Mouse (Mus musculus): Measurements from ENCODE around the gene Paip2b.
"Not testable (repeated sequence)": the region's sequence is repeated elsewhere in the genome, so short reads cannot be mapped to it uniquely, and the experiment has no call there.

Gene Paip2b

GRCm38 (mm10) chr6:83831606-83832123 lies at the start of gene Paip2b:
Gene Paip2b, minus strand, starts transcription at chr6:83831741.
- peak; percentile 99 for DNase-seq (ENCODE audit: extremely low spot score, low read depth, low spot score)

- DNase-seq (ENCODE audit: extremely low spot score, low read depth, low spot score) = peak; percentile 54
These were observed 48.3 kb upstream of the Paip2b start for GRCm38 (mm10) chr6:83879815-83880214.

DNA sequence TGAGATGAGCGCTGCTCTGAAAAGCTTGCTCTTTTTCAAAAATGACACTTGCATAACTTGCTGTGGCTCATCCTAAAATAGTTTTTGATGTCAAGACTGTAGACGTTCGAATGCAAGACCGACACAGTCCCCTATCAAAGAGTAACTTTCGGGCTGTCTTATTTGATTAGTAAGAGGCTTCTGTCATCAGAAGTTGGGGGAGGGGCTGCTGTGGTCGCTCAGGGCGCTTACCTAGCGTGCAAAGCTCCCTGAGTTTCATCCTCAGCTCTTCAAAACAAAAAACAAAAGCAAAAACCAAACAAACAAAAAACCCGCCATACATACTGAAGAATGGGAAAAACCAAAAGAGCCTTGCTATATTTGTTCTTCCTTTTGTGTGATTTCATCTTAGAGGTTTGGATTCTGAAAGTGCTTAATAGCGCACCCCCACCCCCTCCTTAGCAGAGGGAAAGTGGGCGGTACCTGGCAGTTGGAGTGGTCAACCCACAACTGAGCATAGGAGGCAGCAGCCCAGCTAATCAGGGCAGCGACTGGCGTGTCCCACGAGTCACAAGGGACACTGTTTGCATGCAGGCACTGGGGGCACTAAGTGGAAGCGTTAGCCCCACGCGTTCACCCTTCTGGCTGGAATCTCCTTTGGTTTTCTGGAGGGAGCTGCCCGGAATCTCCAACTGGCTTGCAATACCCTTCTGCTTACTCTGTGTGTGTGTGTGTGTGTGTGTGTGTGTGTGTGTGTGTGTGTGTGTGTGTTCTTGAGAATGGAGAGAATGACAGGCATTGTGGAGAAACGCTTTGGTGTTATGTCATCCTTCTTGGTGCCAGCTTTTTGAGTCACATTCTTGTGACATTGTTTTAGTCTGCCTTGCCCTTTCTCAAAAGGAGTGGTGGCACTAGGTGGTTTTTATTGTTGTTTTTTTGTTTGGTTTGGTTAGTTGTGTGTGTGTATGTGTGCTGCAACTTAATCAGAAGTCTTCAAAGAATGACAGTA lies 36.4 kb upstream of the Paip2b start:
- no peak for DNase-seq (ENCODE audit: extremely low spot score, low read depth, low spot score)

GRCm38 (mm10) chr6:83866954-83867597 lies 35.5 kb upstream of the Paip2b start, which contains the start of gene Zfp638:
Gene Zfp638, plus strand, starts transcription at chr6:83867109.
- peak; percentile 42 for DNase-seq (ENCODE audit: extremely low spot score, low read depth, low spot score)

- peak; percentile 26 for DNase-seq (ENCODE audit: extremely low spot score, low read depth, low spot score)
These were observed 34.9 kb upstream of the Paip2b start for GRCm38 (mm10) chr6:83866423-83866822.

GRCm38 (mm10) chr6:83863538-83863937 lies 32.0 kb upstream of the Paip2b start:
- DNase-seq (ENCODE audit: extremely low spot score, low read depth, low spot score) = no peak

DNA sequence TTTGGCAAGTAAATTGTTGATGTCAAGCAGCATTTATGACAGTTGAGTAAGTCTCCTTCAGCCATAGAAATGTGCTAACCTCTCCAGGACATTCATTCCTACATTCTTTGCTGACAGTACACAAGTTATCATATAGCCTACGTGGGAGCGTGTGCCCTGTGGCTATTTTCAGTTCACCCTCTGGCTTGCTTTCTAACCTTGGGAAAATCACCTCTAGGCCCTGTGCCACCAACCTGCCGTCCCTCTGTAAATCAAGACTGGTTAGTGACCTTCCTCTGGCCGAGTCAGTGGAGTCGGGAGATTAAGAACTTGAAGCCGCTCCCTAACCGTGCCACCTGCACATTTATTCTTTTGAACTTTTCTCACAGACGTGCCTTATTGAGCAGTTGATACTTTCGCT lies 28.5 kb upstream of the Paip2b start:
- DNase-seq (ENCODE audit: extremely low spot score, low read depth, low spot score) = no peak

- no peak for DNase-seq (ENCODE audit: extremely low spot score, low read depth, low spot score)
These were observed 25.9 kb upstream of the Paip2b start for GRCm38 (mm10) chr6:83857476-83857875.

- no peak for DNase-seq (ENCODE audit: extremely low spot score, low read depth, low spot score)
These were observed 17.9 kb upstream of the Paip2b start for GRCm38 (mm10) chr6:83849446-83849845.

DNA sequence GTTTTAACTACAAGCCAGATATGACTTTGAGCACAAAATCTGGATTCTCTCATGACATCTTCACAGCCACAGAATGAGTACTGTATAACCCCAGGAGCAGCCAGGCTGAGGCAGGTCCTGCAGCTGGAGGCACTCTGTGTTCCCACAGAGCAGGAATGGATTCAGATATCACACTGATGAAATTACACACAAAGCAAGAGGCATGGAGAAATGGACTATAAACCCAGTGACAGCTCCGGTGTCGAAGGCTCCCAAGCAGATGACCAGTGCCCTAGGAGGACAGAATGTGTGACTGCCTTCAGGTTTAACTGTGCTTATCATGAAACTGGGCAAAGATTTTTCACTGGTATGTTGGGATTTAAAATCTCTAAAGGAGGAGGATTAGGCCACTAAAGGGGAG lies 14.6 kb upstream of the Paip2b start:
- no peak for DNase-seq (ENCODE audit: extremely low spot score, low read depth, low spot score)

- DNase-seq (ENCODE audit: extremely low spot score, low read depth, low spot score) = no peak
These were observed 13.4 kb upstream of the Paip2b start for GRCm38 (mm10) chr6:83844913-83845312.

DNA sequence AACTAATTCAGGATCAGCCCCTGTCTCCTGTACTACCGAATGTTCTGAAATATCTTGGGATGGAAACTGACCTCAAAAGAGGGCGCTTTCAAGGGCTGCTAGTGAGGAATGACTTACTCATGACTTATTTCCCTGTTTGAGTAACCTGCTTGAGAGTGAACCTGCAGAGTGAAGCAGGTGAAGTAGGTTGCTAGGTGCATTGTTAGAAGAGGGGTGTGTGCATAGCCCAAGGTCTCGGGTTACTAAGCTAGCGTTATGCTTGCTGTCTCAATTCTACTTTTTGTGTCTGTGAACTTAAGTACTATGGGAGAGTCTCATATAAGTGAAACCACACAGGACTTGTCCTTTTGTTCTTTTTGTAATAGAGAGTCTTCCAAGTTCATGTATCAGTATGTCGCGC lies 8.5 kb upstream of the Paip2b start:
- no peak for DNase-seq (ENCODE audit: extremely low spot score, low read depth, low spot score)

- DNase-seq (ENCODE audit: extremely low spot score, low read depth, low spot score) = no peak
These were observed 6.5 kb upstream of the Paip2b start for GRCm38 (mm10) chr6:83838046-83838445.

DNA sequence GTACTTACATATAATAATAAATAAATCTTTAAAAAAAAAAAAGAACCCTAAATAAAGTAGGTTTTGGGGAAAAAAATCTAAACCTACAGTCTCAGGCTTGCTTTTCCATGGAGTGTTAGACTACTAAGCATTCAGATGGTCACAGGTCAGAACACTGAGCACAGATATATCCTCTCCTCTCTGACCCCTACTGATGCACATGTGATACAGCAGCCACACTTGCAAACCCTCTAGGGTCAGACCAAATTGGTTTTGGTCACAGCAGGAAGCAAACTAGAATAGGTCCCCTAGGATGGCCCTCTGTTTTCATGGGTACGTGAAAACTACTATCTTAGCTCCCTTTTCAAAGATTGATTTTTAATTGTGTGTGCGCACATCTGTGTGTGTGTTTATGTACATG lies 5.3 kb upstream of the Paip2b start:
- DNase-seq (ENCODE audit: extremely low spot score, low read depth, low spot score) = no peak

DNA sequence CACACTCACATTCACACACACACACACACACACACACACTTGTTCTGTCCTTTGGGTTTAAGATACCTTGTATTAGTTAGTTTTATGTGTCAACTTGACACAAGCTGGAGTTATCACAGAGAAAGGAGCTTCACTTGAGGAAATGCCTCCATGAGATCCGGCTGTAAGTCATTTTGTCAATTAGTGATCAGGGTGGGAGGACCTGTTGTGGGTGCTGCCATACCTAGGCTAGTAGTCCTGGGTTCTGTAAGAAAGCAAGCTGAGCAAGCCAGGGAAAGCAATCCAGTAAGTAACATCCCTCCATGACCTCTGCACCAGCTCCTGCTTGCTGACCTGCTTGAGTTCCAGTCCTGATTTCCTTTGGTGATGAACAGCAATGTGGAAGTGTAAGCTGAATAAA lies 852 bp upstream of the Paip2b start:
- not testable (repeated sequence) for DNase-seq (ENCODE audit: extremely low spot score, low read depth, low spot score)

DNA sequence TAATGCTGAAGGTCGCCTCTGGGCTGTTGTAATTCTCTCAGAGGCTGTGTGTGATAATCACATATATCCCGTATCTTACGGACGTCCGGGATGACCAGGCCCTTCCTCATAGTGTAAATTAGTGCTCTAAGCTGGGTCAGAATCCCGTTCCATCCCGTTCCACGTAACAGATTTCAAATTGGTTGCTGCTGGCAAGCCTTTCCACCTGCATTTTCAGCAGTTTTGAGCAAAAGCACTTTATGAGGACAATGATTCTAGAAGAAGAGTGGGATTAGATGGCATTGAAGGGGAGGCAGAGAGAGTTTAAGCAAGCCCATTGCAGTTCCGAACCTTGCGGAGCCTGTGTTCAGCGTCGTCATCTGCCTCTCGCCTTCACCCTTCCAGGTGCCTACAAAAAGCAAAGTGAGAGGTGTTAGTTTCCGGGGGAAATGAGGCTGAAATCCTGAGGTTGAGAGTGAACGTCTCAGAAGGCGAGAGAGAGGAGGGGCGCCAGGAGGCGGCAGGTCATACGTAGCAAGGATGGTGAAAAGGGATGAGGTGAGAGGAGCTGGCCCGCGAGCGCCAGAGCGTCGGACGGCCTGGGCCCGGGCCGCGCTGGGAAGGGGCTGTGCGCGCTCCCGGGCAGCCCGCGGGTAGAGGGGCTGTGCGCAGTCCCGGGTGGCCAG lies 468 bp downstream of the Paip2b start:
- DNase-seq (ENCODE audit: extremely low spot score, low read depth, low spot score) = peak; percentile 39

DNA sequence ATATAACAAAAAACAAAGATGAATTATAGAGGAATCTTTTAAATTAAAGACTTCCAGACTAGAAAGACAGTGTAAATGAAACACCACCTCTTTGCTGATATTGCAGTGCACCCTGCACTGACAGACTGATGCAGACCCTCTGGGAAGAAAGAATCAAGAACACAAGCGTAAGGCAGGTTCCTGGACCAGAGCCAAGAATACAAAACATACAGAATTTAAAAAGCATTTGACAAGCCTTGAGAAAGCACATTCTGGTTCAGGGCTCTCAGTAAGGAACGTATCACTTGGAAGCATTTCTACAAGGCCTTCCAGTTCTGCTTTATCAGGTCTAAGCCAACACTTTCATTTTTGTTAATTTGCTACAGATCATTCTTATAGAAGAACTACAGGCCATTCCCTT lies 9.7 kb downstream of the Paip2b start:
- DNase-seq (ENCODE audit: extremely low spot score, low read depth, low spot score) = no peak

DNA sequence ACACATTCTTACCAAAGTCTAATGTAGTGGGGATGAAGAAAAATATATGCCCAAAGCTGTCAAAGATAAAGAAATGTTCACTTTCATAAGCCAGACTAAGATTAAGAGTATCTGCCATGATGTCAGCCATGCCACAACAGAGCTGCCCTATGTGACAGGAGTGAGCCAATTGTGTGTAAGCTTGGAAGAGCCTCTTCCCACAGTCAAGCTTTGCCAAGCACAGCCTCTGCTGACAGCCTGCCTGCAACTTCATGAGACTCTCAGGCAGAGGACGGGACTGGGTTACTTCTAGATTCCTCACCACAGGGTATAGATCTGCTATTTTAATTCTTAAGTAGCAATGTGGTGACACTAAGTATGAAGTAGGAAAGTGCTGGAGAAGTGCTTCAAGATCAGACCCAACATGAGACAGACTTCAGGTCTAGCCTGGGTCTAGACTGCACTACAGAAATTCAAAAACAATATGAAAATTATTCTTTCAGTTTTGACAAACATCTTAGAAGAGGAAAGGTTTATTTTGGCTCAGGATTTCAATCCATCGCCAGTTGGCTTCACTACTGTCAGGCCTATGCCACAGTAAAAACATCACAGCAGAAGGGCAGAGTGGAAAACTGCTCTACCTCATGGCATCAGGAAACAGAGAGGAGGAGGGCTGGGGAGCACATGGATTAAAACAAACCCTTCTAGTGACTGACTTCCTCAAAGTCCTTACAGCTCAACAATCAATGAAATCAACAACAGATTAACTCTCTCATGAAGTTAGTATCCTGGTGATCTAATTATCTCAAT lies 10.6 kb downstream of the Paip2b start:
- DNase-seq (ENCODE audit: extremely low spot score, low read depth, low spot score) = no peak

DNA sequence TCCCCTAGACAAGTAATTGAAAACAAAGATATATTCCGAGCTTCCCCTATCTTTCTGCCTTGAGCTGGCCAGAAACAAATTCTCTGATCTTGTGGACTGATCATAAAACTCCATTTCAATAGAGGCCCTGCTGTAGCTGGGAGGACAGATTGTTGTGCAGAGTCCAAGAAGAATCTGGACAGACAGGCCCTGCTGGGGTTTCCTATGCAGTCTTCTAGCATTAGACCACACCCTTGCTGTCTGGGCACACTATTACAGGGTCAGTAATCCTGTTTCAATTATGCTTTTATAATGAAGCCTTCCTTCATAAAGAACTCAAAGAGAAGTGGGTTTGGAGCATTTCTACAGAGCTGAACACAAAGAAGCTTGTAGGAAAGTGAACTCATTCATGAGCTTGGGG lies 12.5 kb downstream of the Paip2b start:
- no peak for DNase-seq (ENCODE audit: extremely low spot score, low read depth, low spot score)

- DNase-seq (ENCODE audit: extremely low spot score, low read depth, low spot score) = no peak
These were observed 15.7 kb downstream of the Paip2b start for GRCm38 (mm10) chr6:83815801-83816200.

DNA sequence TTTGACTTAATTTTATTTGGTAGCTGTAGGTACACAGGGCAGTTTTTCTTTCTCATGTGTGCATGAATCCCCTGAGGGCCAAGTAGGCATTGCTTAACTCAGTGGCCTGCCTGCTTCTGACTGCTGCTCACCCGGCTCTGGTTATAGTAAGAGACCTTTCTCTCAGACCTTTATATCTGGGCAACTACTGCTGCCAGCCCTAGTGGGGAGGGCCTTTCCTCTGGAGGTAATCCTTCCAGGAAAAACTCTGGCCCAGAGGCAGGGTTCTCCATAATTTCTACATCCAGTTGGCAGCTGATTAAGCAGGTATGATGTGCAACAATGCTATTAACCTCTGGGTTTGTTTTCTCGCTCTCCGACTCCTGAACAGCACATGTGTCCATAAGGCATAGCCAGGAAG lies 28.7 kb downstream of the Paip2b start:
- DNase-seq (ENCODE audit: extremely low spot score, low read depth, low spot score) = no peak
